Mouse (Mus musculus) heart, embryonic 13.5 days (tissue): ENCODE measurements around the gene Kirrel3. TPM values are rescaled to one million over a fixed set of nuclear protein-coding genes. Genes with fewer than 3 reads are reported as not detected.

ENCODE experiments used
- ATAC-seq: fragments of 200-750 bp; cut with Nextera tagmentation; 2 replicates; pipeline ENCODE4 v1.8.0; 2017; ENCODE audit warnings: moderate TSS enrichment; ENCODE audit not compliant: insufficient number of reproducible peaks, low FRiP score, low TSS enrichment; ENCODE audit errors: extremely low read depth
- H3K27ac ChIP-seq: fragments of 300-500 bp; sonication (generic); replicated peaks from 2 replicates; pipeline ENCODE4 v1.5.1; 2015; ENCODE audit warnings: moderate library complexity, mild to moderate bottlenecking, inconsistent platforms
- H3K27me3 ChIP-seq: fragments of 300-500 bp; sonication (generic); replicated peaks from 2 replicates; pipeline ENCODE4 v1.6.1; 2015; ENCODE audit warnings: mild to moderate bottlenecking, inconsistent platforms
- H3K36me3 ChIP-seq: fragments of 300-500 bp; sonication (generic); 2 replicates; pipeline ENCODE4 v1.6.1; 2015; ENCODE audit warnings: mild to moderate bottlenecking, inconsistent platforms
- H3K4me1 ChIP-seq: fragments of 300-500 bp; sonication (generic); 2 replicates; pipeline ENCODE4 v1.6.1; 2015; ENCODE audit warnings: inconsistent platforms
- H3K4me2 ChIP-seq: fragments of 300-500 bp; sonication (generic); 2 replicates; pipeline ENCODE4 v1.6.1; 2015; ENCODE audit warnings: inconsistent platforms, mild to moderate bottlenecking, moderate library complexity
- H3K4me3 ChIP-seq: fragments of 300-500 bp; sonication (generic); 2 replicates; pipeline ENCODE4 v1.5.1; 2015; ENCODE audit warnings: moderate library complexity, mild to moderate bottlenecking, inconsistent platforms
- H3K9ac ChIP-seq: fragments of 300-500 bp; sonication (generic); 2 replicates; pipeline ENCODE4 v1.6.1; 2015; ENCODE audit warnings: inconsistent platforms, mild to moderate bottlenecking, moderate library complexity
- H3K9me3 ChIP-seq: fragments of 300-500 bp; sonication (generic); 2 replicates; pipeline ENCODE4 v1.6.1; 2016; ENCODE audit warnings: inconsistent platforms
- WGBS: fragments of 180-500 bp; shearing (Covaris S2); methylation state at CpG from one replicate; pipeline ENCODE4 v1.1.7; 2015; ENCODE audit warnings: mixed read lengths; 5-methylcytosine and 5-hydroxymethylcytosine counted together
- polyA plus RNA-seq: library from polyadenylated mRNA; unstranded; fragments of >200 nt; fragmentation: Nextera tagmentation; extraction: Ambion mirVana; gene quantifications from 2 replicates; pipeline ENCODE4 v1.2.1, GENCODE M21; 2015

Kirrel3 gene
- polyA plus RNA-seq, 1 experiment from 2014 or later = 1.0 TPM

GRCm38 (mm10) chr9:34603750-34604149 lies 118.1 kb downstream of the Kirrel3 start:
- no peaks in the 10 kb centered on the region for H3K27me3 ChIP-seq
- H3K4me3 ChIP-seq = no peak overlapping the region
- no peak overlapping the region for H3K4me2 ChIP-seq
- H3K4me1 ChIP-seq = no peaks in the 10 kb centered on the region
- no peak overlapping the region for H3K27ac ChIP-seq
- WGBS = 64% methylated on average over 7 of the region's 7 CpGs
- H3K9me3 ChIP-seq = no peaks in the 10 kb centered on the region
- H3K36me3 ChIP-seq = no peaks in the 10 kb centered on the region
- ATAC-seq = no peak
- no peak overlapping the region for H3K9ac ChIP-seq

- no peak for ATAC-seq
- 73% methylated on average over 4 of the region's 4 CpGs for WGBS
- Histone ChIP-seq H3K27me3 (no peaks in the 10 kb centered on the region), H3K4me3 (no peak overlapping the region), H3K4me2 (no peak overlapping the region), H3K9ac (no peak overlapping the region), H3K4me1 (no peaks in the 10 kb centered on the region), H3K27ac (no peak overlapping the region), H3K36me3 (no peaks in the 10 kb centered on the region), H3K9me3 (no peaks in the 10 kb centered on the region)
These were observed 119.2 kb downstream of the Kirrel3 start for GRCm38 (mm10) chr9:34604931-34605330.

GRCm38 (mm10) chr9:34605486-34605885 lies 119.8 kb downstream of the Kirrel3 start:
- Histone ChIP-seq H3K27me3 (no peaks in the 10 kb centered on the region), H3K36me3 (no peaks in the 10 kb centered on the region), H3K4me3 (no peak overlapping the region), H3K4me2 (no peak overlapping the region), H3K27ac (no peak overlapping the region), H3K9me3 (no peaks in the 10 kb centered on the region), H3K9ac (no peak overlapping the region), H3K4me1 (no peaks in the 10 kb centered on the region)
- no peak for ATAC-seq
- 73% methylated on average over 8 of the region's 8 CpGs for WGBS

- no peak overlapping the region for H3K9ac ChIP-seq
- no peak overlapping the region for H3K4me2 ChIP-seq
- no peaks in the 10 kb centered on the region for H3K27me3 ChIP-seq
- H3K9me3 ChIP-seq = no peaks in the 10 kb centered on the region
- no peak overlapping the region for H3K27ac ChIP-seq
- no peak for ATAC-seq
- no peaks in the 10 kb centered on the region for H3K36me3 ChIP-seq
- no peaks in the 10 kb centered on the region for H3K4me1 ChIP-seq
- 76% methylated on average over 2 of the region's 2 CpGs for WGBS
- H3K4me3 ChIP-seq = no peak overlapping the region
These were observed 122.3 kb downstream of the Kirrel3 start for GRCm38 (mm10) chr9:34607976-34608375.

GRCm38 (mm10) chr9:34612886-34613769 lies 127.4 kb downstream of the Kirrel3 start:
- Histone ChIP-seq H3K27ac (no peak overlapping the region), H3K9me3 (no peaks in the 10 kb centered on the region), H3K4me3 (no peak overlapping the region), H3K9ac (no peak overlapping the region), H3K36me3 (no peaks in the 10 kb centered on the region), H3K4me2 (no peak overlapping the region), H3K27me3 (no peaks in the 10 kb centered on the region), H3K4me1 (no peaks in the 10 kb centered on the region)
- WGBS = 84% methylated on average over 6 of the region's 6 CpGs
- no peak for ATAC-seq

- Histone ChIP-seq H3K36me3 (no peaks in the 10 kb centered on the region), H3K9ac (no peak overlapping the region), H3K27ac (no peak overlapping the region), H3K4me1 (no peaks in the 10 kb centered on the region), H3K9me3 (no peaks in the 10 kb centered on the region), H3K27me3 (no peaks in the 10 kb centered on the region), H3K4me2 (no peak overlapping the region), H3K4me3 (no peak overlapping the region)
- ATAC-seq = no peak
- 57% methylated on average over 6 of the region's 6 CpGs for WGBS
These were observed 132.4 kb downstream of the Kirrel3 start for GRCm38 (mm10) chr9:34618099-34618498.

- 87% methylated on average over 3 of the region's 3 CpGs for WGBS
- no peaks in the 10 kb centered on the region for H3K36me3 ChIP-seq
- no peak overlapping the region for H3K9ac ChIP-seq
- ATAC-seq = no peak
- no peak overlapping the region for H3K27ac ChIP-seq
- no peaks in the 10 kb centered on the region for H3K4me1 ChIP-seq
- no peaks in the 10 kb centered on the region for H3K9me3 ChIP-seq
- no peak overlapping the region for H3K4me2 ChIP-seq
- no peaks in the 10 kb centered on the region for H3K27me3 ChIP-seq
- H3K4me3 ChIP-seq = no peak overlapping the region
These were observed 134.2 kb downstream of the Kirrel3 start for GRCm38 (mm10) chr9:34619913-34620312.

- H3K27me3 ChIP-seq = no peaks in the 10 kb centered on the region
- no peak overlapping the region for H3K4me2 ChIP-seq
- H3K4me3 ChIP-seq = no peak overlapping the region
- H3K27ac ChIP-seq = no peak overlapping the region
- no peak overlapping the region for H3K9ac ChIP-seq
- ATAC-seq = no peak
- no peaks in the 10 kb centered on the region for H3K36me3 ChIP-seq
- H3K9me3 ChIP-seq = no peaks in the 10 kb centered on the region
- no peaks in the 10 kb centered on the region for H3K4me1 ChIP-seq
- 52% methylated on average over 5 of the region's 5 CpGs for WGBS
These were observed 137.8 kb downstream of the Kirrel3 start for GRCm38 (mm10) chr9:34623526-34623925.

GRCm38 (mm10) chr9:34624021-34624420 lies 138.3 kb downstream of the Kirrel3 start:
- Histone ChIP-seq H3K4me3 (no peak overlapping the region), H3K36me3 (no peaks in the 10 kb centered on the region), H3K9ac (no peak overlapping the region), H3K27me3 (no peaks in the 10 kb centered on the region), H3K4me1 (no peaks in the 10 kb centered on the region), H3K9me3 (no peaks in the 10 kb centered on the region), H3K4me2 (no peak overlapping the region), H3K27ac (no peak overlapping the region)
- 52% methylated on average over 2 of the region's 2 CpGs for WGBS
- no peak for ATAC-seq

GRCm38 (mm10) chr9:34628841-34629240 lies 143.1 kb downstream of the Kirrel3 start:
- WGBS = 59% methylated on average over 3 of the region's 3 CpGs

GRCm38 (mm10) chr9:34635696-34636095 lies 150.0 kb downstream of the Kirrel3 start:
- ATAC-seq = no peak
- H3K4me3 ChIP-seq = no peak overlapping the region
- WGBS = 73% methylated on average over 6 of the region's 6 CpGs

More at GRCm38 (mm10) chr9:34628841-34629240, 143.1 kb downstream of the Kirrel3 start:
- H3K27me3 ChIP-seq = no peaks in the 10 kb centered on the region
- H3K9ac ChIP-seq = no peak overlapping the region
- H3K36me3 ChIP-seq = no peaks in the 10 kb centered on the region
- no peaks in the 10 kb centered on the region for H3K9me3 ChIP-seq
- H3K4me1 ChIP-seq = no peaks in the 10 kb centered on the region
- ATAC-seq = no peak
- no peak overlapping the region for H3K4me2 ChIP-seq
- H3K27ac ChIP-seq = no peak overlapping the region
- no peak overlapping the region for H3K4me3 ChIP-seq

GRCm38 (mm10) chr9:34643917-34644316 lies 158.2 kb downstream of the Kirrel3 start:
- Histone ChIP-seq H3K27ac (no peak overlapping the region), H3K9me3 (no peaks in the 10 kb centered on the region), H3K36me3 (no peaks in the 10 kb centered on the region), H3K27me3 (peaks cover 5% of the 10 kb centered on the region; the same call in 1 of the 2 replicates), H3K4me1 (peaks cover 9% of the 10 kb centered on the region; the same call in 1 of the 2 replicates), H3K9ac (no peak overlapping the region), H3K4me2 (no peak overlapping the region), H3K4me3 (no peak overlapping the region)
- ATAC-seq = no peak
- 50% methylated on average over 3 of the region's 3 CpGs for WGBS

More at GRCm38 (mm10) chr9:34635696-34636095, 150.0 kb downstream of the Kirrel3 start:
- H3K27ac ChIP-seq = no peak overlapping the region
- H3K9me3 ChIP-seq = no peaks in the 10 kb centered on the region
- H3K4me2 ChIP-seq = no peak overlapping the region
- no peak overlapping the region for H3K9ac ChIP-seq
- H3K27me3 ChIP-seq = no peaks in the 10 kb centered on the region
- no peaks in the 10 kb centered on the region for H3K4me1 ChIP-seq
- H3K36me3 ChIP-seq = no peaks in the 10 kb centered on the region
